10 mouse cellular contexts compared by ENCODE assay signal in the genomic region with DNA sequence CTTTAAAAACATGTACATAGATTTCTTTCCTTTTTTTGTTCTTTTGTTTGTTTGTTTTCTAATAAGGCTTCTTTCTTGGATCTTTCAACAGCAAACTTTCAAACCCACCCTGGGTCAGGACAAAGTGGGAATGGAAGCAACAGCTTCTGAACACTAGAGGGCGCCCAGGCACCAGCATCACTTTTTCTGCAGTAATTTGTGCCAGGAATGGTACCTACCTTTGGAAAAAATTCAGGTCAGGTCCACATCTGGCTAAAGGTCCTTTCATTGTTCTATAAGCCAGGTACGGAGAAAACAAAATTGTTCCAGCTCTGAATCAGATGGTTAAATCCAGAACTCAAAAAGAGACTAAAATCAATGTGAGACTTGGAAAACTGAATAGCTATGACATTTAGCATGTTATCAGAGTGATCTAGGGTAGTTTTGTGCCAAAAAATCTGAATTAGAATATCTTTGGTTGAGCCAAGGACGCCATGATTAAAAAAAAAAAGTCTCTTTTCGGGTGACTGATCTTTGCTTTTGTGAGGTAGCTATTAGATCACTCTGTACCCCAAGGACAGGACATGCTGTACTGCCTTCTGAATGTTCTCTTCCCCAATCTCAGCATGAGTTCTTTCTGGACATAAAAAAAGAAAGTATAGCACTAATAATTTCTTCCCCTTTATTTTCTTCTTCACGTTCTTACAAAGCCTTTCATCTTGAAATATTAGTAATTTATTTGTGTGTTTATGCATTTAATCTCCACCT. TPM values are rescaled to one million over a fixed set of nuclear protein-coding genes. Genes with fewer than 3 reads are reported as not detected.
DNase-seq lines count a peak whose midpoint lies in the region; ATAC-seq and TF ChIP-seq lines count a peak whose summit lies in the region.
"Had no signal": no experiment of that assay in that cellular context is flagged by ENCODE, and none has a peak within 500 bp of the region (broad histone marks: within the 10 kb centered on the region; RNA-seq: fewer than 3 reads in every experiment).

No protein-coding gene starts in this region.

- peak; percentile 63; the same call in 1 of the 2 replicates for TF ChIP-seq CTCF in liver, adult 2 months (IDR thresholded peaks at IDR 0.05; ENCODE audit: low read depth, low read length)

- H3K4me1 ChIP-seq in hindbrain, embryonic 14.5 days (replicated peaks; ENCODE audit: control insufficient read depth, insufficient read depth, low read length): no peaks in the 10 kb centered on the region; the same call in 1 of the 2 replicates
- no peaks in the 10 kb centered on the region for H3K4me1 ChIP-seq in hindbrain, embryonic 10.5 days (replicated peaks)
- no peaks in the 10 kb centered on the region for H3K4me1 ChIP-seq in liver, adult 2 months (ENCODE audit: control insufficient read depth, insufficient read depth, low read length)
- H3K4me1 ChIP-seq: embryonic facial prominence, embryonic 12.5 days had no signal

- no peak for TF ChIP-seq POLR2A in liver, adult 2 months (IDR thresholded peaks at IDR 0.05; ENCODE audit: extremely low read depth, insufficient read depth, low read length)

- H3K27me3 ChIP-seq in hindbrain, embryonic 14.5 days (ENCODE audit: control insufficient read depth, insufficient read depth, low read length): no peaks in the 10 kb centered on the region
- no peaks in the 10 kb centered on the region for H3K27me3 ChIP-seq in hindbrain, embryonic 10.5 days (ENCODE audit: insufficient read depth, poor library complexity, severe bottlenecking)
- no peaks in the 10 kb centered on the region for H3K27me3 ChIP-seq in liver, adult 2 months (ENCODE audit: control insufficient read depth, insufficient read depth, low read length)
- H3K27me3 ChIP-seq: embryonic facial prominence, embryonic 12.5 days had no signal

- H3K27ac ChIP-seq in hindbrain, embryonic 14.5 days: no peak overlapping the region
- H3K27ac ChIP-seq in hindbrain, embryonic 10.5 days: no peak overlapping the region
- no peak overlapping the region for H3K27ac ChIP-seq in liver, adult 2 months (replicated peaks; ENCODE audit: insufficient read depth, low read depth, low read length)
- H3K27ac ChIP-seq: embryonic facial prominence, embryonic 12.5 days had no signal

- DNase-seq in hindbrain, embryonic 14.5 days (ENCODE audit: low spot score): peak; percentile 63
- no peak for DNase-seq in hindbrain, embryonic 10.5 days (ENCODE audit: low spot score)
- peak; percentile 33 for DNase-seq in urinary bladder, postnatal 25 days (ENCODE audit: low spot score)
- DNase-seq in urinary bladder, postnatal 4 days (ENCODE audit: low spot score in 2 of 2): no peak
- peak; percentile 80 to 82 for DNase-seq in cerebellum, postnatal 14 days
- peak; percentile 10 for DNase-seq in liver, adult 2 months (ENCODE audit: extremely low read depth, low read depth, low spot score)
- DNase-seq in thymus, postnatal 25 days: peak; percentile 18
- no peak for DNase-seq in left cerebral cortex, postnatal 10 days (ENCODE audit: extremely low spot score in 1 of 2, low spot score in 2 of 2)

- no peak overlapping the region for H3K9ac ChIP-seq in hindbrain, embryonic 14.5 days
- no peak overlapping the region for H3K9ac ChIP-seq in liver, adult 2 months (ENCODE audit: low read depth, low read length)
- H3K9ac ChIP-seq: embryonic facial prominence, embryonic 12.5 days had no signal

- WGBS in hindbrain, embryonic 14.5 days: 31% methylated on average over 5 of the region's 5 CpGs
- 42% methylated on average over 5 of the region's 5 CpGs for WGBS in hindbrain, embryonic 10.5 days
- WGBS in liver, adult 2 months: 17% methylated on average over 5 of the region's 5 CpGs

- no peaks in the 10 kb centered on the region for H3K9me3 ChIP-seq in hindbrain, embryonic 14.5 days (ENCODE audit: control insufficient read depth, low read length)
- no peaks in the 10 kb centered on the region for H3K9me3 ChIP-seq in hindbrain, embryonic 10.5 days
- H3K9me3 ChIP-seq: embryonic facial prominence, embryonic 12.5 days had no signal

- H3K4me3 ChIP-seq in hindbrain, embryonic 14.5 days (replicated peaks; ENCODE audit: low read length): no peak overlapping the region
- H3K4me3 ChIP-seq in hindbrain, embryonic 10.5 days: no peak overlapping the region
- H3K4me3 ChIP-seq in liver, adult 2 months (ENCODE audit: insufficient read depth, low read depth, low read length): no peak overlapping the region
- H3K4me3 ChIP-seq: embryonic facial prominence, embryonic 12.5 days had no signal

- intact Hi-C loops in left cerebral cortex, postnatal 10 days (cut with DNase I): loop anchor here (5.0 kb wide), 1 partner anchor 43 kb away; a partner anchor contains a TSS

- ATAC-seq in hindbrain, embryonic 14.5 days (ENCODE audit: low FRiP score): no peak

- no peak overlapping the region for H3K4me2 ChIP-seq in hindbrain, embryonic 14.5 days (replicated peaks)
- H3K4me2 ChIP-seq: embryonic facial prominence, embryonic 12.5 days had no signal

- no peaks in the 10 kb centered on the region for H3K79me2 ChIP-seq in liver, adult 2 months (ENCODE audit: control insufficient read depth, insufficient read depth, low read length)

- no peaks in the 10 kb centered on the region for H3K36me3 ChIP-seq in hindbrain, embryonic 14.5 days (replicated peaks; ENCODE audit: control insufficient read depth, insufficient read depth)
- H3K36me3 ChIP-seq in hindbrain, embryonic 10.5 days: no peaks in the 10 kb centered on the region
- H3K36me3 ChIP-seq in liver, adult 2 months (ENCODE audit: control insufficient read depth, insufficient read depth, low read length): no peaks in the 10 kb centered on the region
- H3K36me3 ChIP-seq: embryonic facial prominence, embryonic 12.5 days had no signal

RNA-seq across cellular contexts. Expression of a gene that starts 9.5 kb away (rescaled TPM):
- 23.4 and 24.0 TPM in 2 replicates for polyA plus RNA-seq in hindbrain, embryonic 14.5 days (2014; fragmentation: Nextera tagmentation; extraction: Ambion mirVana)
- polyA plus RNA-seq in hindbrain, embryonic 10.5 days (2016; fragmentation: Nextera tagmentation; extraction: Ambion mirVana): 2.3 and 2.4 TPM in 2 replicates
- 0.87 and 0.92 TPM in 2 replicates for total RNA-seq in liver, adult 2 months (2014; rRNA removed)
- polyA plus RNA-seq in liver, adult 2 months (2012; rRNA removed): 4.1 and 5.2 TPM in 2 replicates
- 100 to 1,000 TPM; 111 to 129 TPM for total RNA-seq in left cerebral cortex, postnatal 10 days (2021)

RNA-seq across cellular contexts. Expression of a gene that starts 26.7 kb away (rescaled TPM):
- 1.3 and 1.4 TPM in 2 replicates for polyA plus RNA-seq in hindbrain, embryonic 14.5 days (2014; fragmentation: Nextera tagmentation; extraction: Ambion mirVana)
- polyA plus RNA-seq in hindbrain, embryonic 10.5 days (2016; fragmentation: Nextera tagmentation; extraction: Ambion mirVana): 3.9 and 4.8 TPM in 2 replicates
- total RNA-seq in liver, adult 2 months (2014; rRNA removed): 3.0 and 3.4 TPM in 2 replicates
- polyA plus RNA-seq in liver, adult 2 months (2012; rRNA removed): 0.12 and 0.44 TPM in 2 replicates
- total RNA-seq in left cerebral cortex, postnatal 10 days (2021): 1 to 10 TPM; 3.7 to 4.9 TPM

RNA-seq across cellular contexts. Expression of a gene that starts 43.5 kb away (rescaled TPM):
- polyA plus RNA-seq in hindbrain, embryonic 14.5 days (2014; fragmentation: Nextera tagmentation; extraction: Ambion mirVana): 138 and 157 TPM in 2 replicates
- polyA plus RNA-seq in hindbrain, embryonic 10.5 days (2016; fragmentation: Nextera tagmentation; extraction: Ambion mirVana): 3.9 and 17.7 TPM in 2 replicates
- total RNA-seq in liver, adult 2 months (2014; rRNA removed): 3.0 and 6.2 TPM in 2 replicates
- 9.2 and 10.4 TPM in 2 replicates for polyA plus RNA-seq in liver, adult 2 months (2012; rRNA removed)
- 100 to 1,000 TPM; 503 to 552 TPM for total RNA-seq in left cerebral cortex, postnatal 10 days (2021)

RNA-seq across cellular contexts. Expression of a gene that starts 46.4 kb away (rescaled TPM):
- not detected in 2 replicates for polyA plus RNA-seq in hindbrain, embryonic 14.5 days (2014; fragmentation: Nextera tagmentation; extraction: Ambion mirVana)
- not detected in 2 replicates for polyA plus RNA-seq in hindbrain, embryonic 10.5 days (2016; fragmentation: Nextera tagmentation; extraction: Ambion mirVana)
- total RNA-seq in liver, adult 2 months (2014; rRNA removed): not detected in 2 replicates
- not detected in 2 replicates for polyA plus RNA-seq in liver, adult 2 months (2012; rRNA removed)
- total RNA-seq in left cerebral cortex, postnatal 10 days (2021): not detected
- total RNA-seq: layer of hippocampus, postnatal 36 days had no signal
- polyA plus RNA-seq: embryonic facial prominence, embryonic 12.5 days had no signal

RNA-seq across cellular contexts. Expression of a gene that starts 58.2 kb away (rescaled TPM):
- not detected in 2 replicates for polyA plus RNA-seq in hindbrain, embryonic 14.5 days (2014; fragmentation: Nextera tagmentation; extraction: Ambion mirVana)
- not detected in 2 replicates for polyA plus RNA-seq in hindbrain, embryonic 10.5 days (2016; fragmentation: Nextera tagmentation; extraction: Ambion mirVana)
- total RNA-seq in liver, adult 2 months (2014; rRNA removed): not detected in 2 replicates
- polyA plus RNA-seq in liver, adult 2 months (2012; rRNA removed): not detected in 2 replicates
- total RNA-seq in left cerebral cortex, postnatal 10 days (2021): not detected
- total RNA-seq: layer of hippocampus, postnatal 36 days had no signal
- polyA plus RNA-seq: embryonic facial prominence, embryonic 12.5 days had no signal

Comparison
In these comparisons a context has a peak if more than half of its experiments do, and no peak if none do; other contexts are left out.
1. DNase-seq: peak in hindbrain, embryonic 14.5 days (single experiment), urinary bladder, postnatal 25 days (single experiment), cerebellum, postnatal 14 days (2 of 2), liver, adult 2 months (single experiment) and thymus, postnatal 25 days (single experiment); none in hindbrain, embryonic 10.5 days (single experiment), urinary bladder, postnatal 4 days (0 of 2) and left cerebral cortex, postnatal 10 days (0 of 2).